Mouse (Mus musculus) urinary bladder, postnatal 14 days (tissue): ENCODE measurements around the gene Tanc2.
A peak's percentile ranks its signal among the peaks of the same experiment; 100 is the strongest.

Source experiments
- DNase-seq: peaks from one replicate; pipeline ENCODE4 v3.0.0; 2021; ENCODE audit warnings: low spot score

Gene Tanc2

GRCm38 (mm10) chr11:105955815-105956430, 366.1 kb downstream of the Tanc2 start:
- DNase-seq = no peak

GRCm38 (mm10) chr11:105957501-105957900, 367.7 kb downstream of the Tanc2 start:
- no peak for DNase-seq

GRCm38 (mm10) chr11:105958566-105958965, 368.8 kb downstream of the Tanc2 start:
- DNase-seq = no peak

GRCm38 (mm10) chr11:105959355-105959754, 369.6 kb downstream of the Tanc2 start:
- no peak for DNase-seq

GRCm38 (mm10) chr11:105964691-105965090, 374.9 kb downstream of the Tanc2 start:
- no peak for DNase-seq

GRCm38 (mm10) chr11:105966288-105966687, 376.5 kb downstream of the Tanc2 start:
- DNase-seq = no peak

- DNase-seq = peak; percentile 37
Observed at GRCm38 (mm10) chr11:105967741-105968574, 378.2 kb downstream of the Tanc2 start, which contains the start of gene Ace. Ace (plus strand) TSS chr11:105967945.

GRCm38 (mm10) chr11:105968948-105969347, 379.2 kb downstream of the Tanc2 start:
- no peak for DNase-seq

- peak; percentile 80 for DNase-seq
Observed at GRCm38 (mm10) chr11:105969516-105969915, 379.7 kb downstream of the Tanc2 start.

GRCm38 (mm10) chr11:105974593-105974992, 384.8 kb downstream of the Tanc2 start:
- DNase-seq = no peak

- DNase-seq = no peak
Observed at GRCm38 (mm10) chr11:105975050-105975449, 385.3 kb downstream of the Tanc2 start.

- no peak for DNase-seq
Observed at GRCm38 (mm10) chr11:105975636-105976035, 385.9 kb downstream of the Tanc2 start.

- no peak for DNase-seq
Observed at GRCm38 (mm10) chr11:105978232-105978631, 388.4 kb downstream of the Tanc2 start.

- DNase-seq = no peak
Observed at GRCm38 (mm10) chr11:105978634-105979033, 388.8 kb downstream of the Tanc2 start.
